Comparison of ENCODE assay signal across 19 mouse cellular contexts in the genomic region with DNA sequence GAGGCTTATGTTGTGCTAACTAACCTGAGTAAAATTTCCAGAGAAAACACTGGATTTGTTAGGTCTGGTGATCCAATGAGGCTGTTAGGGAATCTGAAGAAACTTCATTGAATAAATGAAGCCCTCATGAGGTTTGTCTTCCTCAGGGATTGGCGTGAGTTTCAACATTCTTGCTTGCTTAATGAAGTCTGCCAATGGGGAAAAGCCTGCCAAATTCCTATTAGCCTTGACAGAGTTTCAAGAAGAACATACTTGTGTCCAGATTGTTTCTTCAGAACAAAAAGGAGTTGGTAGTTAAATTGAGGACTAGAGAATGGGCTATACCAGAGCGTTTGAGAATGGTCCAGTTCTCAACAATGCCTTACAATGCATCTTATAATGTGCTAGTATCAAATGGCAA.
DNase-seq lines count a peak whose midpoint lies in the region; ATAC-seq and TF ChIP-seq lines count a peak whose summit lies in the region.
"Had no signal": no experiment of that assay in that cellular context is flagged by ENCODE, and none has a peak within 500 bp of the region (broad histone marks: within the 10 kb centered on the region; RNA-seq: fewer than 3 reads in every experiment).

No protein-coding gene starts in this region.

- H3K79me2 ChIP-seq in liver, adult 2 months (ENCODE audit: control insufficient read depth, insufficient read depth, low read length) = no peaks in the 10 kb centered on the region

- DNase-seq in gastrocnemius, adult 18-20 months (ENCODE audit: low spot score) = peak; percentile 15
- no peak for DNase-seq in gastrocnemius, adult 2 months
- peak; percentile 14 for DNase-seq in liver, adult 2 months (ENCODE audit: extremely low read depth, low read depth, low spot score)
- no peak for DNase-seq in liver, postnatal 0 days
- peak; percentile 43 for DNase-seq in brain, embryonic 18.5 days (ENCODE audit: low read depth, low spot score)
- DNase-seq in lung, postnatal 25 days (ENCODE audit: low spot score) = peak; percentile 30
- DNase-seq in midbrain, embryonic 14.5 days = no peak
- DNase-seq: cerebellum, postnatal 36 days; gastrocnemius, postnatal 10 days; kidney, adult 18-20 months; left cerebral cortex, postnatal 4 days; right cerebral cortex, adult 18-20 months; thymus, postnatal 14 days had no signal

- no peak overlapping the region for H3K4me2 ChIP-seq in liver, postnatal 0 days (ENCODE audit: low read depth, low read length)
- H3K4me2 ChIP-seq in intestine, embryonic 16.5 days (ENCODE audit: low read depth, low read length) = no peak overlapping the region
- H3K4me2 ChIP-seq in midbrain, embryonic 14.5 days (ENCODE audit: low read length) = no peak overlapping the region
- H3K4me2 ChIP-seq: embryonic facial prominence, embryonic 13.5 days; heart, embryonic 13.5 days; hindbrain, embryonic 13.5 days; liver, embryonic 15.5 days had no signal

- TF ChIP-seq POLR2A in liver, adult 2 months (IDR thresholded peaks at IDR 0.05; ENCODE audit: extremely low read depth, insufficient read depth, low read length) = no peak

- ATAC-seq in liver, postnatal 0 days = no peak
- ATAC-seq in intestine, embryonic 16.5 days = no peak
- no peak for ATAC-seq in midbrain, embryonic 14.5 days (ENCODE audit: low FRiP score, low TSS enrichment)

- H3K27ac ChIP-seq in gastrocnemius, adult 2 months = no peak overlapping the region
- H3K27ac ChIP-seq in liver, adult 2 months (replicated peaks; ENCODE audit: insufficient read depth, low read depth, low read length) = no peak overlapping the region
- H3K27ac ChIP-seq in liver, postnatal 0 days (ENCODE audit: low read depth) = no peak overlapping the region
- H3K27ac ChIP-seq in intestine, embryonic 16.5 days (ENCODE audit: low read length) = no peak overlapping the region
- H3K27ac ChIP-seq in midbrain, embryonic 14.5 days (replicated peaks; ENCODE audit: low read depth, low read length) = no peak overlapping the region
- H3K27ac ChIP-seq: embryonic facial prominence, embryonic 13.5 days; heart, embryonic 13.5 days; hindbrain, embryonic 13.5 days; liver, embryonic 15.5 days had no signal

- H3K4me3 ChIP-seq in gastrocnemius, adult 2 months = no peak overlapping the region
- H3K4me3 ChIP-seq in liver, adult 2 months (ENCODE audit: insufficient read depth, low read depth, low read length) = no peak overlapping the region
- H3K4me3 ChIP-seq in liver, postnatal 0 days (ENCODE audit: low read depth, low read length) = no peak overlapping the region
- H3K4me3 ChIP-seq in intestine, embryonic 16.5 days (ENCODE audit: low read length) = no peak overlapping the region
- H3K4me3 ChIP-seq in midbrain, embryonic 14.5 days (replicated peaks; ENCODE audit: low read depth, low read length) = no peak overlapping the region
- H3K4me3 ChIP-seq: embryonic facial prominence, embryonic 13.5 days; heart, embryonic 13.5 days; hindbrain, embryonic 13.5 days; liver, embryonic 15.5 days; myocyte had no signal

- no peak overlapping the region for H3K9ac ChIP-seq in liver, adult 2 months (ENCODE audit: low read depth, low read length)
- H3K9ac ChIP-seq in liver, postnatal 0 days (replicated peaks) = no peak overlapping the region
- H3K9ac ChIP-seq in intestine, embryonic 16.5 days (ENCODE audit: low read depth, low read length) = no peak overlapping the region
- H3K9ac ChIP-seq in midbrain, embryonic 14.5 days (replicated peaks; ENCODE audit: low read length) = no peak overlapping the region
- H3K9ac ChIP-seq: embryonic facial prominence, embryonic 13.5 days; heart, embryonic 13.5 days; hindbrain, embryonic 13.5 days; liver, embryonic 15.5 days had no signal

- H3K9me3 ChIP-seq in liver, postnatal 0 days (ENCODE audit: low read length) = no peaks in the 10 kb centered on the region
- H3K9me3 ChIP-seq in intestine, embryonic 16.5 days (ENCODE audit: control insufficient read depth, low read length) = no peaks in the 10 kb centered on the region
- no peaks in the 10 kb centered on the region for H3K9me3 ChIP-seq in midbrain, embryonic 14.5 days (ENCODE audit: control insufficient read depth, low read length)
- H3K9me3 ChIP-seq: embryonic facial prominence, embryonic 13.5 days; heart, embryonic 13.5 days; hindbrain, embryonic 13.5 days; liver, embryonic 15.5 days had no signal

- no peak for TF ChIP-seq CTCF in gastrocnemius, adult 2 months (IDR thresholded peaks at IDR 0.05)
- no peak for TF ChIP-seq CTCF in liver, adult 2 months (IDR thresholded peaks at IDR 0.05; ENCODE audit: low read depth, low read length)
- no peak for TF ChIP-seq CTCF in liver, postnatal 0 days (IDR thresholded peaks at IDR 0.05; ENCODE audit: low read depth)

- H3K4me1 ChIP-seq in liver, adult 2 months (ENCODE audit: control insufficient read depth, insufficient read depth, low read length) = no peaks in the 10 kb centered on the region
- H3K4me1 ChIP-seq in liver, postnatal 0 days (ENCODE audit: insufficient read depth) = no peaks in the 10 kb centered on the region
- H3K4me1 ChIP-seq in intestine, embryonic 16.5 days (ENCODE audit: control insufficient read depth, insufficient read depth, low read length) = no peaks in the 10 kb centered on the region
- no peaks in the 10 kb centered on the region for H3K4me1 ChIP-seq in midbrain, embryonic 14.5 days (ENCODE audit: control insufficient read depth, insufficient read depth, low read length)
- H3K4me1 ChIP-seq: embryonic facial prominence, embryonic 13.5 days; heart, embryonic 13.5 days; hindbrain, embryonic 13.5 days; liver, embryonic 15.5 days had no signal

- no peaks in the 10 kb centered on the region for H3K36me3 ChIP-seq in liver, adult 2 months (ENCODE audit: control insufficient read depth, insufficient read depth, low read length)
- H3K36me3 ChIP-seq in liver, postnatal 0 days (replicated peaks; ENCODE audit: insufficient read depth, low read length) = no peaks in the 10 kb centered on the region
- H3K36me3 ChIP-seq in intestine, embryonic 16.5 days (ENCODE audit: control insufficient read depth, insufficient read depth, low read length) = no peaks in the 10 kb centered on the region
- no peaks in the 10 kb centered on the region for H3K36me3 ChIP-seq in midbrain, embryonic 14.5 days (ENCODE audit: control insufficient read depth, insufficient read depth, low read length)
- H3K36me3 ChIP-seq: embryonic facial prominence, embryonic 13.5 days; heart, embryonic 13.5 days; hindbrain, embryonic 13.5 days; liver, embryonic 15.5 days had no signal

- intact Hi-C loops in gastrocnemius, adult 2 months (cut with DNase I) = no loop called here

- H3K27me3 ChIP-seq in liver, adult 2 months (ENCODE audit: control insufficient read depth, insufficient read depth, low read length) = no peaks in the 10 kb centered on the region
- no peaks in the 10 kb centered on the region for H3K27me3 ChIP-seq in liver, postnatal 0 days (ENCODE audit: insufficient read depth, low read length)
- no peaks in the 10 kb centered on the region for H3K27me3 ChIP-seq in intestine, embryonic 16.5 days (replicated peaks; ENCODE audit: control insufficient read depth, insufficient read depth, low read length)
- no peaks in the 10 kb centered on the region for H3K27me3 ChIP-seq in midbrain, embryonic 14.5 days (ENCODE audit: control insufficient read depth, insufficient read depth, low read length)
- H3K27me3 ChIP-seq: embryonic facial prominence, embryonic 13.5 days; heart, embryonic 13.5 days; hindbrain, embryonic 13.5 days; liver, embryonic 15.5 days had no signal

- no peak for TF ChIP-seq EP300 in liver, postnatal 0 days (IDR thresholded peaks at IDR 0.05; ENCODE audit: low read depth)

- WGBS in liver, adult 2 months = 59% methylated on average over 2 of the region's 2 CpGs
- 71% methylated on average over 2 of the region's 2 CpGs for WGBS in liver, postnatal 0 days (ENCODE audit: insufficient replicate concordance)
- 78% methylated on average over 2 of the region's 2 CpGs for WGBS in intestine, embryonic 16.5 days
- 89% methylated on average over 2 of the region's 2 CpGs for WGBS in midbrain, embryonic 14.5 days

Comparison
In these comparisons a context has a peak if more than half of its experiments do, and no peak if none do; other contexts are left out.
1. DNase-seq: peak in gastrocnemius, adult 18-20 months (single experiment), liver, adult 2 months (single experiment), brain, embryonic 18.5 days (single experiment) and lung, postnatal 25 days (single experiment); none in gastrocnemius, adult 2 months (single experiment), liver, postnatal 0 days (single experiment) and midbrain, embryonic 14.5 days (single experiment).